Mouse (Mus musculus): Measurements from ENCODE around the gene Tmem179b.

DNA sequence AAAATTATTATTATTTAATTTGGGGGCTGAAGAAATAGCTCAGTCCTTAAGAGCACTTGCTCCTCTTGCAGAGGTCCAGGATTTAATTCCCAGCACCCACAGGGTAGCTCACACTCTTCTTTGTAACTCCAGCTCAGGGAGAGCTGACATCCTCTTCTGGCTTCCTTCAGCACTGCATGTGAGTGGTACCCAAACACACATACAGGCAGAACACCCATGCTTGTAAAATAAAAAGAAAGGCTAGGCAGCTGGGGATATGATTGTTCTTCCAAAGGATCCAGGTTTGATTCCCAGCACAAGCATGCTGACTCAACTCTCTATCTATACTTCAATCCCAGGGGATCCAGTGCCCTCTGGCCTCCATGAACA lies 24.7 kb upstream of the Tmem179b start:
- TF ChIP-seq POLR2A (IDR thresholded peaks at IDR 0.05; ENCODE audit: low read depth, low read length) (no peak), CTCF (IDR thresholded peaks at IDR 0.05; ENCODE audit: extremely low read depth, insufficient read depth, insufficient read length, insufficient replicate concordance) (no peak)
